Mouse (Mus musculus) erythroblast, embryonic 14.5 days (primary cell): ENCODE measurements around the gene Kmt5b.

Experiments used
- GATA1 ChIP-seq: IDR thresholded peaks from 2 replicates; pipeline ENCODE4 v1.6.1; 2012; ENCODE audit warnings: low read length, inconsistent platforms, mixed read lengths
- TAL1 ChIP-seq: IDR thresholded peaks from 3 replicates; pipeline ENCODE4 v1.6.1; 2012; ENCODE audit warnings: low read length, inconsistent platforms, mixed read lengths

GRCm38 (mm10) chr19:3851502-3851962 lies 84.3 kb downstream of the Kmt5b start, which contains the start of gene Chka:
- TF ChIP-seq TAL1 (no peak), GATA1 (no peak)
